Mouse (Mus musculus) testis, adult 2 months (tissue): ENCODE data around the gene Sae1.

ENCODE experiments used
- CTCF ChIP-seq: fragments of 200-500 bp; IDR thresholded peaks from 2 replicates; pipeline ENCODE4 v1.5.1; 2012; ENCODE audit warnings: low read depth, mild to moderate bottlenecking, inconsistent platforms, low read length, moderate library complexity; ENCODE audit not compliant: control insufficient read depth, insufficient read depth, insufficient replicate concordance
- POLR2A ChIP-seq: fragments of 200-500 bp; IDR thresholded peaks from 2 replicates; pipeline ENCODE4 v1.6.1; 2012; ENCODE audit warnings: low read depth, mild to moderate bottlenecking, inconsistent platforms, low read length, moderate library complexity; ENCODE audit not compliant: control insufficient read depth

GRCm38 (mm10) chr7:16345297-16345696, 42.3 kb downstream of the Sae1 start:
- TF ChIP-seq CTCF (no peak), POLR2A (no peak)
